Mouse (Mus musculus): Measurements from ENCODE around the gene Adgrv1.

DNA sequence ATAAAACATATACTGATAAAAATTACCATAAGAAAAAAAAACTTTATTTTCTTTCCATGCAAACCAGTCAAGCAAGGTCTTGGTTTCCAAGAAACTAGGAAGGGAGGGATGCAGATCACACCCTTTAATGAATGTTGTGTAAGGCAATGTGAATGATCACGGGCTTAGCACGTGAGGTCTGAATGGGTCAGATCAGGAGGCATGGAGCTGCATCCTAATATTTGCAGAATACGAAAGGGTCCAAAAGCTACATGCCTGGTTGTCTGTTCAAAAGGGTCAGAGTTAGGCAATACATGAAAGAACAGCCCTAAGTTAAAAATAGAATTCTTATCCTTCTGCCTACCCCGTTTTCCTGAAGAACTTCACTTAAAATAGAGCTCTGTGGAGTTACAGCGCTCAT, 303.2 kb downstream of the Adgrv1 start:
- TF ChIP-seq CTCF (IDR thresholded peaks at IDR 0.05; ENCODE audit: borderline replicate concordance, extremely low read depth, insufficient read depth, insufficient read length) = no peak
- TF ChIP-seq POLR2A (IDR thresholded peaks at IDR 0.05; ENCODE audit: borderline replicate concordance, extremely low read depth, insufficient read depth, insufficient read length, poor library complexity, severe bottlenecking) = no peak
